Mouse (Mus musculus) limb, embryonic 12.5 days (tissue): ENCODE measurements at regions not wholly inside any gene's neighbourhood (a gene's known extent, or its start where the extent isn't known, plus 50 kb on each side); places are given as distances from the start of the nearest gene placed in this dataset.
A peak's percentile ranks its signal among the peaks of the same experiment; 100 is the strongest.
"Not testable (repeated sequence)": the region's sequence is repeated elsewhere in the genome, so short reads cannot be mapped to it uniquely, and the experiment has no call there.

Experiments used
- ATAC-seq: fragments of 200-750 bp; cut with Nextera tagmentation; 2 replicates; pipeline ENCODE4 v1.8.0; 2017; ENCODE audit warnings: low read depth, moderate TSS enrichment; ENCODE audit not compliant: insufficient number of reproducible peaks, insufficient read depth, low FRiP score, low TSS enrichment
- H3K27ac ChIP-seq: fragments of 300-500 bp; sonication (generic); 2 replicates; pipeline ENCODE4 v1.5.1; 2016; ENCODE audit warnings: mild to moderate bottlenecking, moderate library complexity
- H3K27me3 ChIP-seq: fragments of 300-500 bp; sonication (generic); 2 replicates; pipeline ENCODE4 v1.6.1; 2016; ENCODE audit warnings: mild to moderate bottlenecking, moderate library complexity
- H3K36me3 ChIP-seq: fragments of 300-500 bp; sonication (generic); 2 replicates; pipeline ENCODE4 v1.6.1; 2016; ENCODE audit warnings: mild to moderate bottlenecking, moderate library complexity
- H3K4me1 ChIP-seq: fragments of 300-500 bp; sonication (generic); replicated peaks from 2 replicates; pipeline ENCODE4 v1.6.1; 2016
- H3K4me2 ChIP-seq: fragments of 300-500 bp; sonication (generic); 2 replicates; pipeline ENCODE4 v1.6.1; 2016; ENCODE audit warnings: mild to moderate bottlenecking, moderate library complexity
- H3K4me3 ChIP-seq: fragments of 300-500 bp; sonication (generic); replicated peaks from 2 replicates; pipeline ENCODE4 v1.5.1; 2016; ENCODE audit warnings: mild to moderate bottlenecking
- H3K9ac ChIP-seq: fragments of 300-500 bp; sonication (generic); replicated peaks from 2 replicates; pipeline ENCODE4 v1.6.1; 2016; ENCODE audit warnings: mild to moderate bottlenecking, moderate library complexity
- H3K9me3 ChIP-seq: fragments of 300-500 bp; sonication (generic); 2 replicates; pipeline ENCODE4 v1.6.1; 2016; ENCODE audit warnings: mild to moderate bottlenecking, moderate library complexity
- whole genome bisulfite sequencing: fragments of 180-500 bp; shearing (Covaris S2); methylation state at CpG from one replicate; pipeline ENCODE4 v1.1.7; 2016; 5-methylcytosine and 5-hydroxymethylcytosine counted together

GRCm38 (mm10) chr17:17293932-17294534 lies 80.1 kb upstream of the Riok2 start:
- H3K9me3 ChIP-seq, H3K36me3 ChIP-seq, H3K27ac ChIP-seq, H3K4me1 ChIP-seq, H3K27me3 ChIP-seq: not testable (repeated sequence)
- Histone ChIP-seq H3K4me3 (peak overlapping the region; percentile 47), H3K4me2 (peak overlapping the region; percentile 54), H3K9ac (peak overlapping the region; percentile 48; the same call in 1 of the 2 replicates)
- under 1% methylated on average over 13 of the region's 13 CpGs for WGBS
- peak; percentile 98 for ATAC-seq

- H3K27me3 ChIP-seq, H3K9ac ChIP-seq, H3K9me3 ChIP-seq, H3K4me1 ChIP-seq, H3K27ac ChIP-seq, ATAC-seq, H3K36me3 ChIP-seq: not testable (repeated sequence)
- Histone ChIP-seq H3K4me3 (peak overlapping the region; percentile 47), H3K4me2 (peak overlapping the region; percentile 54)
- WGBS: 0% methylated on average over 1 of the region's 1 CpGs
Observed at GRCm38 (mm10) chr17:17295037-17295436, 79.1 kb upstream of the Riok2 start.

DNA sequence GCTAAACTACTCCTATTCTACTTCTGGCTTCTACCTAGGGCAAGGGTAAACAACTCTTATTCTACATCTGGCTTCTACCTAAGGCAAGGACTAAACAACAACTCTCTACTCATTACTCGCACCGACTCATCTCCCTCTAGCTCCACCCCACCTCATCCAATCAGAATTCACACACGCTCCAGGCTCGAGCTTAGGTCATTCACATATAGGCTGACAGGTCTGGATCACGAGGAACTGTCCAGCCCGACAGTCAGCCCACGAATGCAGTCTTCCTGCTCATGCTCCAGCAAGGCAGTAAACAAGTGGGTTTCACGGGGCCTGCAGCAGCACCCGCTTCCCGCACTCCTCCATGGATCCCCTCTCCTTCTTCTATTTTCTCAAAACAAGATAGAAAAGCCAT lies 70.6 kb upstream of the Riok2 start:
- not testable (repeated sequence) for H3K9ac ChIP-seq, H3K27ac ChIP-seq, H3K36me3 ChIP-seq, H3K4me2 ChIP-seq, H3K4me1 ChIP-seq, H3K27me3 ChIP-seq, H3K4me3 ChIP-seq, ATAC-seq
- H3K9me3 ChIP-seq: peaks cover 23% of the 10 kb centered on the region
- WGBS: 92% methylated on average over 10 of the region's 10 CpGs
